Mouse (Mus musculus) monocyte, adult 2 months (primary cell): ENCODE measurements around the gene Syt14.

Experiments used
- DNase-seq, 2 experiments: peaks; one replicate each; pipeline ENCODE4 v3.0.0; 2022; ENCODE audit warnings: low spot score in 2 of 2, low read depth in 1 of 2

Syt14 gene

GRCm38 (mm10) chr1:192993491-192993890 is 42.1 kb downstream of the Syt14 start:
- no peak for DNase-seq

GRCm38 (mm10) chr1:192987203-192987602 is 48.4 kb downstream of the Syt14 start:
- DNase-seq = no peak

- DNase-seq = no peak
Observed at GRCm38 (mm10) chr1:192986481-192986880, 49.1 kb downstream of the Syt14 start.

GRCm38 (mm10) chr1:192984333-192984732 is 51.2 kb downstream of the Syt14 start:
- no peak for DNase-seq

GRCm38 (mm10) chr1:192981658-192982057 is 53.9 kb downstream of the Syt14 start:
- no peak for DNase-seq

- no peak for DNase-seq
Observed at GRCm38 (mm10) chr1:192981120-192981519, 54.5 kb downstream of the Syt14 start.

- DNase-seq = no peak
Observed at GRCm38 (mm10) chr1:192962323-192962722, 73.3 kb downstream of the Syt14 start.

- no peak for DNase-seq
Observed at GRCm38 (mm10) chr1:192947839-192948173, 87.8 kb downstream of the Syt14 start.

GRCm38 (mm10) chr1:192947170-192947838 is 88.3 kb downstream of the Syt14 start:
- no peak for DNase-seq

- DNase-seq = no peak
Observed at GRCm38 (mm10) chr1:192939033-192939432, 96.5 kb downstream of the Syt14 start.

GRCm38 (mm10) chr1:192937956-192938355 is 97.6 kb downstream of the Syt14 start:
- no peak for DNase-seq

GRCm38 (mm10) chr1:192931797-192932196 is 103.8 kb downstream of the Syt14 start:
- DNase-seq = no peak

GRCm38 (mm10) chr1:192912101-192912728 is 123.4 kb downstream of the Syt14 start:
- DNase-seq = no peak

GRCm38 (mm10) chr1:192901516-192901915 is 134.1 kb downstream of the Syt14 start:
- no peak for DNase-seq

- DNase-seq = no peak
Observed at GRCm38 (mm10) chr1:192900913-192901312, 134.7 kb downstream of the Syt14 start.

GRCm38 (mm10) chr1:192898742-192899141 is 136.8 kb downstream of the Syt14 start:
- no peak for DNase-seq

- DNase-seq = no peak
Observed at GRCm38 (mm10) chr1:192897218-192897617, 138.4 kb downstream of the Syt14 start.

- no peak for DNase-seq
Observed at GRCm38 (mm10) chr1:192896076-192896475, 139.5 kb downstream of the Syt14 start.

GRCm38 (mm10) chr1:192890716-192891115 is 144.9 kb downstream of the Syt14 start:
- DNase-seq = no peak

- DNase-seq = no peak
Observed at GRCm38 (mm10) chr1:192882617-192883295, 152.8 kb downstream of the Syt14 start.

- no peak for DNase-seq
Observed at GRCm38 (mm10) chr1:192880130-192880529, 155.4 kb downstream of the Syt14 start.

- DNase-seq = no peak
Observed at GRCm38 (mm10) chr1:192879086-192879580, 156.4 kb downstream of the Syt14 start.
